In the genomic region with DNA sequence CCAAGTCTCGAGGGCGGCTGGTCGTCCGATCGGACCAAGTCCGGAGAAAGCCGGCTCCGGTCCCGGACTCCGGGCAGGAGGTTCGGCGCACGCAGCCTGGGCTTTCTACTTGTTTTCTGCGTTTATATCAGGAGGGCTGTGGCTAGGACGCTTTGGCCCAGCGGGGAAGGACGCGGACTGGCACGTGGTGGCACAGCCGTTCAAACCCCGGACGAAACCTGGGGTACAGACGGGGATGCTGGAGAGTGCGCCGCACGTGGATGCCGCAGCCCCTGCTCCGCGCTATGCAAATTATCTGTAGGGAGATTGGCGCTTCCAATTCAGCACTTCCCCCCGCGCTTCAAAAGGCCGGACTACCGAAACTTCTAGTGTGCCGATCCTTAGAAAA, we compare ENCODE assay signal across 8 mouse cellular contexts. TPM values are rescaled to one million over a fixed set of nuclear protein-coding genes. Genes with fewer than 3 reads are reported as not detected.
DNase-seq lines count a peak whose midpoint lies in the region; ATAC-seq and TF ChIP-seq lines count a peak whose summit lies in the region.

No protein-coding gene starts in this region.

- H3K27ac ChIP-seq in layer of hippocampus, adult 2 months: peak overlapping the region; percentile 90
- peak overlapping the region; percentile 58; the same call in 1 of the 2 replicates for H3K27ac ChIP-seq in hindbrain, embryonic 11.5 days (ENCODE audit: low read depth, low read length)
- H3K27ac ChIP-seq in liver, postnatal 0 days (ENCODE audit: low read depth): peak overlapping the region; percentile 95

- DNase-seq in layer of hippocampus, adult 2 months (ENCODE audit: low spot score in 2 of 2): peak; percentile 64 to 68
- no peak for DNase-seq in layer of hippocampus, postnatal 14 days (ENCODE audit: low spot score in 2 of 2)
- peak; percentile 84 for DNase-seq in MN1 (ENCODE audit: low spot score)
- peak; percentile 78 for DNase-seq in hindbrain, embryonic 11.5 days (ENCODE audit: low spot score)
- DNase-seq in liver, postnatal 0 days: no peak
- no peak for DNase-seq in urinary bladder, postnatal 10 days (ENCODE audit: low spot score)

- under 1% methylated on average over 35 of the region's 35 CpGs for WGBS in hindbrain, embryonic 11.5 days
- under 1% methylated on average over 35 of the region's 35 CpGs for WGBS in liver, postnatal 0 days (ENCODE audit: insufficient replicate concordance)

- H3K9me3 ChIP-seq in hindbrain, embryonic 11.5 days (ENCODE audit: control insufficient read depth, low read length): no peaks in the 10 kb centered on the region
- no peaks in the 10 kb centered on the region for H3K9me3 ChIP-seq in liver, postnatal 0 days (ENCODE audit: low read length)

- peak overlapping the region; percentile 71 for H3K4me3 ChIP-seq in layer of hippocampus, adult 2 months
- H3K4me3 ChIP-seq in hindbrain, embryonic 11.5 days (ENCODE audit: low read depth, low read length): peak overlapping the region; percentile 70
- H3K4me3 ChIP-seq in liver, postnatal 0 days (ENCODE audit: low read depth, low read length): peak overlapping the region; percentile 61

- H3K4me2 ChIP-seq in hindbrain, embryonic 11.5 days (replicated peaks; ENCODE audit: low read depth, low read length): peak overlapping the region; percentile 64
- H3K4me2 ChIP-seq in liver, postnatal 0 days (ENCODE audit: low read depth, low read length): peak overlapping the region; percentile 75

- H3K9ac ChIP-seq in hindbrain, embryonic 11.5 days (ENCODE audit: low read depth, low read length): peak overlapping the region; percentile 58
- H3K9ac ChIP-seq in liver, postnatal 0 days (replicated peaks): peak overlapping the region; percentile 67

- peak; percentile 45 for ATAC-seq in common myeloid progenitor, adult 5-6 weeks (replicated peaks; ENCODE audit: low read depth, poor library complexity, severe bottlenecking)
- ATAC-seq in hindbrain, embryonic 11.5 days (ENCODE audit: low FRiP score): peak; percentile 75
- ATAC-seq in liver, postnatal 0 days: peak; percentile 35
- ATAC-seq in neutrophil, adult 5-6 weeks (ENCODE audit: extremely low read depth, insufficient number of reproducible peaks, low FRiP score, poor library complexity, severe bottlenecking): peak; percentile 34; the same call in 1 of the 2 replicates

- H3K36me3 ChIP-seq in hindbrain, embryonic 11.5 days (ENCODE audit: control insufficient read depth, insufficient read depth, low read length): no peaks in the 10 kb centered on the region
- no peaks in the 10 kb centered on the region for H3K36me3 ChIP-seq in liver, postnatal 0 days (replicated peaks; ENCODE audit: insufficient read depth, low read length)

- TF ChIP-seq CTCF in layer of hippocampus, adult 2 months (conservative IDR thresholded peaks at IDR 0.05): no peak
- TF ChIP-seq CTCF in liver, postnatal 0 days (IDR thresholded peaks at IDR 0.05; ENCODE audit: low read depth): no peak

- no peaks in the 10 kb centered on the region; the same call in 1 of the 2 replicates for H3K4me1 ChIP-seq in hindbrain, embryonic 11.5 days (replicated peaks; ENCODE audit: control insufficient read depth, insufficient read depth, low read length)
- H3K4me1 ChIP-seq in liver, postnatal 0 days (ENCODE audit: insufficient read depth): peaks cover 8% of the 10 kb centered on the region

- no peaks in the 10 kb centered on the region for H3K27me3 ChIP-seq in hindbrain, embryonic 11.5 days (ENCODE audit: control insufficient read depth, insufficient read depth, low read length)
- H3K27me3 ChIP-seq in liver, postnatal 0 days (ENCODE audit: insufficient read depth, low read length): no peaks in the 10 kb centered on the region

- no peak for TF ChIP-seq EP300 in liver, postnatal 0 days (IDR thresholded peaks at IDR 0.05; ENCODE audit: low read depth)

RNA-seq across cellular contexts. Expression of gene Abi3, which starts 17.2 kb away (rescaled TPM):
- total RNA-seq in layer of hippocampus, adult 2 months (2021): 1 to 10 TPM; 3.3 to 6.8 TPM
- 1 to 10 TPM; 6.0 to 6.7 TPM for total RNA-seq in layer of hippocampus, postnatal 14 days (2021)
- 5.9 TPM in 2 replicates for total RNA-seq in common myeloid progenitor, adult 5-6 weeks (2017)
- 2.4 and 2.6 TPM in 2 replicates for polyA plus RNA-seq in hindbrain, embryonic 11.5 days (2014; fragmentation: Nextera tagmentation; extraction: Ambion mirVana)
- polyA plus RNA-seq in liver, postnatal 0 days (2015; fragmentation: Nextera tagmentation; extraction: Ambion mirVana): 9.8 and 10.2 TPM in 2 replicates
- 60.0 and 63.7 TPM in 2 replicates for total RNA-seq in neutrophil, adult 5-6 weeks (2017)

RNA-seq across cellular contexts. Expression of gene Gngt2, which starts 22.4 kb away (rescaled TPM):
- total RNA-seq in layer of hippocampus, adult 2 months (2021): 1 to 10 TPM; 2.6 to 4.5 TPM
- 1 to 10 TPM; 1.8 to 2.6 TPM for total RNA-seq in layer of hippocampus, postnatal 14 days (2021)
- 2.6 and 10.2 TPM in 2 replicates for total RNA-seq in common myeloid progenitor, adult 5-6 weeks (2017)
- 7.1 and 7.6 TPM in 2 replicates for polyA plus RNA-seq in hindbrain, embryonic 11.5 days (2014; fragmentation: Nextera tagmentation; extraction: Ambion mirVana)
- 30.2 and 32.2 TPM in 2 replicates for polyA plus RNA-seq in liver, postnatal 0 days (2015; fragmentation: Nextera tagmentation; extraction: Ambion mirVana)
- total RNA-seq in neutrophil, adult 5-6 weeks (2017): 122 and 146 TPM in 2 replicates

RNA-seq across cellular contexts. Expression of gene Phospho1, which starts 35.2 kb away (rescaled TPM):
- total RNA-seq in layer of hippocampus, adult 2 months (2021): 10 to 100 TPM; 48.8 to 63.0 TPM
- total RNA-seq in layer of hippocampus, postnatal 14 days (2021): 10 to 100 TPM; 43.7 to 46.5 TPM
- total RNA-seq in common myeloid progenitor, adult 5-6 weeks (2017): 0.37 and 1.4 TPM in 2 replicates
- not detected in 2 replicates for polyA plus RNA-seq in hindbrain, embryonic 11.5 days (2014; fragmentation: Nextera tagmentation; extraction: Ambion mirVana)
- polyA plus RNA-seq in liver, postnatal 0 days (2015; fragmentation: Nextera tagmentation; extraction: Ambion mirVana): 1.9 and 2.0 TPM in 2 replicates
- 23.4 and 29.7 TPM in 2 replicates for total RNA-seq in neutrophil, adult 5-6 weeks (2017)

RNA-seq across cellular contexts. Expression of gene B4galnt2, which starts 55.2 kb away (rescaled TPM):
- total RNA-seq in layer of hippocampus, adult 2 months (2021): not detected
- total RNA-seq in layer of hippocampus, postnatal 14 days (2021): not detected
- total RNA-seq in common myeloid progenitor, adult 5-6 weeks (2017): not detected in 2 replicates
- polyA plus RNA-seq in hindbrain, embryonic 11.5 days (2014; fragmentation: Nextera tagmentation; extraction: Ambion mirVana): 0.11 TPM in 1 of 2 replicates, not detected in the other
- 0.14 and 0.18 TPM in 2 replicates for polyA plus RNA-seq in liver, postnatal 0 days (2015; fragmentation: Nextera tagmentation; extraction: Ambion mirVana)
- total RNA-seq in neutrophil, adult 5-6 weeks (2017): 2.0 and 2.1 TPM in 2 replicates

Comparison
In these comparisons a context has a peak if more than half of its experiments do, and no peak if none do; other contexts are left out.
1. DNase-seq: peak in layer of hippocampus, adult 2 months (2 of 2), MN1 (single experiment) and hindbrain, embryonic 11.5 days (single experiment); none in layer of hippocampus, postnatal 14 days (0 of 2), liver, postnatal 0 days (single experiment) and urinary bladder, postnatal 10 days (single experiment).
2. RNA of gene Gngt2, which starts 22.4 kb away (total RNA-seq): 122 to 146 TPM in neutrophil, adult 5-6 weeks; 2.6 to 4.5 TPM in layer of hippocampus, adult 2 months, 2.6 to 10.2 TPM in common myeloid progenitor, adult 5-6 weeks and 1.8 to 2.6 TPM in layer of hippocampus, postnatal 14 days; every median in the first group is over 10 times any median in the second.
3. RNA of gene Phospho1, which starts 35.2 kb away (total RNA-seq): 48.8 to 63.0 TPM in layer of hippocampus, adult 2 months, 43.7 to 46.5 TPM in layer of hippocampus, postnatal 14 days and 23.4 to 29.7 TPM in neutrophil, adult 5-6 weeks; 0.37 to 1.4 TPM in common myeloid progenitor, adult 5-6 weeks; every median in the first group is over 10 times any median in the second.
4. Peak in every context shown above with its lines, with median percentiles within 50 percentile points of each other: H3K27ac ChIP-seq, H3K4me3 ChIP-seq and ATAC-seq.